Mouse (Mus musculus): ENCODE data around the gene Pprc1. TPM values are rescaled to one million over a fixed set of nuclear protein-coding genes. Genes with fewer than 3 reads are reported as not detected.

Gene Pprc1
- polyA plus RNA-seq, 1 experiment from 2014 or later: 42.6 TPM

- Histone ChIP-seq H3K4me1 (peaks cover 48% of the 10 kb centered on the region), H3K4me2 (replicated peaks) (peak overlapping the region; percentile 100), H3K27ac (peak overlapping the region; percentile 99), H3K9ac (peak overlapping the region; percentile 98), H3K9me3 (no peaks in the 10 kb centered on the region), H3K4me3 (peak overlapping the region; percentile 97), H3K36me3 (no peaks in the 10 kb centered on the region), H3K27me3 (no peaks in the 10 kb centered on the region)
- 3% methylated on average over 7 of the region's 7 CpGs for WGBS
- peak; percentile 37 for ATAC-seq (ENCODE audit: low FRiP score, low read depth)
Observed at GRCm38 (mm10) chr19:46045696-46046311, 1.1 kb downstream of the Pprc1 start.

GRCm38 (mm10) chr19:46046621-46047025 lies 1.9 kb downstream of the Pprc1 start:
- Histone ChIP-seq H3K9ac (no peak overlapping the region), H3K4me3 (peak overlapping the region; percentile 97; the same call in 1 of the 2 replicates), H3K27ac (no peak overlapping the region), H3K36me3 (no peaks in the 10 kb centered on the region), H3K4me2 (replicated peaks) (peak overlapping the region; percentile 100), H3K4me1 (peaks cover 40% of the 10 kb centered on the region), H3K27me3 (no peaks in the 10 kb centered on the region), H3K9me3 (no peaks in the 10 kb centered on the region)
- 8% methylated on average over 10 of the region's 10 CpGs for WGBS
- no peak for ATAC-seq (ENCODE audit: low FRiP score, low read depth)

GRCm38 (mm10) chr19:46047426-46047825 lies 2.7 kb downstream of the Pprc1 start:
- H3K4me3 ChIP-seq: no peak overlapping the region
- peaks cover 32% of the 10 kb centered on the region for H3K4me1 ChIP-seq
- WGBS: 29% methylated on average over 2 of the region's 2 CpGs
- H3K27me3 ChIP-seq: no peaks in the 10 kb centered on the region
- 0 out of 2 replicates have a peak overlapping the region, but pooled peaks have one; percentile 33 for H3K27ac ChIP-seq
- no peaks in the 10 kb centered on the region for H3K36me3 ChIP-seq
- no peak for ATAC-seq (ENCODE audit: low FRiP score, low read depth)
- no peak overlapping the region for H3K4me2 ChIP-seq (replicated peaks)
- H3K9ac ChIP-seq: no peak overlapping the region
- H3K9me3 ChIP-seq: no peaks in the 10 kb centered on the region

GRCm38 (mm10) chr19:46049129-46049528 lies 4.4 kb downstream of the Pprc1 start:
- Histone ChIP-seq H3K4me3 (no peak overlapping the region), H3K9me3 (no peaks in the 10 kb centered on the region), H3K4me1 (peaks cover 15% of the 10 kb centered on the region), H3K27me3 (no peaks in the 10 kb centered on the region), H3K4me2 (replicated peaks) (no peak overlapping the region), H3K36me3 (no peaks in the 10 kb centered on the region), H3K9ac (no peak overlapping the region), H3K27ac (no peak overlapping the region)
- ATAC-seq (ENCODE audit: low FRiP score, low read depth): no peak
- 61% methylated on average over 4 of the region's 4 CpGs for WGBS

GRCm38 (mm10) chr19:46050462-46050861 lies 5.8 kb downstream of the Pprc1 start:
- no peak overlapping the region for H3K9ac ChIP-seq
- H3K9me3 ChIP-seq: no peaks in the 10 kb centered on the region
- no peaks in the 10 kb centered on the region for H3K27me3 ChIP-seq
- H3K4me1 ChIP-seq: peaks cover 14% of the 10 kb centered on the region
- H3K27ac ChIP-seq: no peak overlapping the region
- H3K4me3 ChIP-seq: no peak overlapping the region
- no peak overlapping the region for H3K4me2 ChIP-seq (replicated peaks)
- 82% methylated on average over 2 of the region's 2 CpGs for WGBS
- ATAC-seq (ENCODE audit: low FRiP score, low read depth): no peak
- no peaks in the 10 kb centered on the region for H3K36me3 ChIP-seq

- Histone ChIP-seq H3K27ac (peak overlapping the region; percentile 96), H3K9ac (peak overlapping the region; percentile 85)
Observed at GRCm38 (mm10) chr19:46055752-46056387, 11.2 kb downstream of the Pprc1 start.

GRCm38 (mm10) chr19:46056388-46056946 lies 11.8 kb downstream of the Pprc1 start:
- Histone ChIP-seq H3K4me3 (peak overlapping the region; percentile 87), H3K9me3 (no peaks in the 10 kb centered on the region), H3K36me3 (peaks cover 3% of the 10 kb centered on the region; the same call in 1 of the 2 replicates), H3K4me1 (peaks cover 17% of the 10 kb centered on the region), H3K27me3 (no peaks in the 10 kb centered on the region), H3K9ac (peak overlapping the region; percentile 85), H3K27ac (peak overlapping the region; percentile 96), H3K4me2 (replicated peaks) (peak overlapping the region; percentile 77)
- WGBS: under 1% methylated on average over 52 of the region's 52 CpGs
- peak; percentile 96 for ATAC-seq (ENCODE audit: low FRiP score, low read depth)

More at GRCm38 (mm10) chr19:46055752-46056387, 11.2 kb downstream of the Pprc1 start:
- no peaks in the 10 kb centered on the region for H3K36me3 ChIP-seq
- 2% methylated on average over 11 of the region's 11 CpGs for WGBS
- ATAC-seq (ENCODE audit: low FRiP score, low read depth): peak; percentile 83
- no peaks in the 10 kb centered on the region for H3K9me3 ChIP-seq
- H3K4me1 ChIP-seq: peaks cover 17% of the 10 kb centered on the region
- H3K27me3 ChIP-seq: no peaks in the 10 kb centered on the region
- H3K4me3 ChIP-seq: peak overlapping the region; percentile 87
- H3K4me2 ChIP-seq (replicated peaks): peak overlapping the region; percentile 59

GRCm38 (mm10) chr19:46056947-46057607 lies 12.4 kb downstream of the Pprc1 start:
- Histone ChIP-seq H3K27ac (peak overlapping the region; percentile 96), H3K27me3 (no peaks in the 10 kb centered on the region), H3K9me3 (no peaks in the 10 kb centered on the region), H3K4me1 (peaks cover 17% of the 10 kb centered on the region), H3K4me2 (replicated peaks) (peak overlapping the region; percentile 77), H3K4me3 (peak overlapping the region; percentile 87), H3K36me3 (peaks cover 9% of the 10 kb centered on the region), H3K9ac (peak overlapping the region; percentile 85)
- ATAC-seq (ENCODE audit: low FRiP score, low read depth): peak; percentile 66
- WGBS: under 1% methylated on average over 42 of the region's 42 CpGs

- no peak overlapping the region for H3K9ac ChIP-seq
- H3K9me3 ChIP-seq: no peaks in the 10 kb centered on the region
- H3K27ac ChIP-seq: no peak overlapping the region
- H3K4me2 ChIP-seq (replicated peaks): peak overlapping the region; percentile 77; the same call in 1 of the 2 replicates
- WGBS: 96% methylated on average over 7 of the region's 7 CpGs
- peaks cover 23% of the 10 kb centered on the region for H3K36me3 ChIP-seq
- no peaks in the 10 kb centered on the region for H3K27me3 ChIP-seq
- H3K4me3 ChIP-seq: 0 out of 2 replicates have a peak overlapping the region, but pooled peaks have one; percentile 87
- no peak for ATAC-seq (ENCODE audit: low FRiP score, low read depth)
- peaks cover 17% of the 10 kb centered on the region for H3K4me1 ChIP-seq
Observed at GRCm38 (mm10) chr19:46058466-46058865, 13.8 kb downstream of the Pprc1 start.

- peaks cover 14% of the 10 kb centered on the region for H3K4me1 ChIP-seq
- ATAC-seq (ENCODE audit: low FRiP score, low read depth): no peak
- H3K36me3 ChIP-seq: peaks cover 47% of the 10 kb centered on the region
- H3K9ac ChIP-seq: no peak overlapping the region
- no peaks in the 10 kb centered on the region for H3K9me3 ChIP-seq
- no peak overlapping the region for H3K4me2 ChIP-seq (replicated peaks)
- H3K27ac ChIP-seq: no peak overlapping the region
- H3K4me3 ChIP-seq: no peak overlapping the region
- 50% methylated on average over 6 of the region's 6 CpGs for WGBS
- H3K27me3 ChIP-seq: no peaks in the 10 kb centered on the region
Observed at GRCm38 (mm10) chr19:46060845-46061244, 16.2 kb downstream of the Pprc1 start.

- no peak overlapping the region for H3K4me3 ChIP-seq
- no peaks in the 10 kb centered on the region for H3K9me3 ChIP-seq
- H3K27me3 ChIP-seq: no peaks in the 10 kb centered on the region
- ATAC-seq (ENCODE audit: low FRiP score, low read depth): no peak
- no peak overlapping the region for H3K9ac ChIP-seq
- no peak overlapping the region for H3K27ac ChIP-seq
- H3K36me3 ChIP-seq: peaks cover 98% of the 10 kb centered on the region
- 77% methylated on average over 10 of the region's 10 CpGs for WGBS
- no peaks in the 10 kb centered on the region for H3K4me1 ChIP-seq
- H3K4me2 ChIP-seq (replicated peaks): no peak overlapping the region
Observed at GRCm38 (mm10) chr19:46068054-46068453, 23.4 kb downstream of the Pprc1 start.

- peaks cover 59% of the 10 kb centered on the region for H3K36me3 ChIP-seq
- no peak for ATAC-seq (ENCODE audit: low FRiP score, low read depth)
- H3K27me3 ChIP-seq: no peaks in the 10 kb centered on the region
- H3K9ac ChIP-seq: no peak overlapping the region; the same call in 1 of the 2 replicates
- WGBS: 84% methylated on average over 7 of the region's 7 CpGs
- H3K4me1 ChIP-seq: peaks cover 13% of the 10 kb centered on the region
- H3K4me2 ChIP-seq (replicated peaks): no peak overlapping the region
- no peak overlapping the region for H3K27ac ChIP-seq
- no peak overlapping the region for H3K4me3 ChIP-seq
- H3K9me3 ChIP-seq: no peaks in the 10 kb centered on the region
Observed at GRCm38 (mm10) chr19:46073285-46073684, 28.6 kb downstream of the Pprc1 start.
